Mouse (Mus musculus): ENCODE data around the gene Lix1l. TPM values are rescaled to one million over a fixed set of nuclear protein-coding genes. Genes with fewer than 3 reads are reported as not detected.
A peak's percentile ranks its signal among the peaks of the same experiment; 100 is the strongest.

The Lix1l gene
- polyA plus RNA-seq, 1 experiment from 2014 or later, result 5.5 TPM

- Histone ChIP-seq H3K36me3 (ENCODE audit: control insufficient read depth, insufficient read depth, low read length) (no peaks in the 10 kb centered on the region), H3K9ac (ENCODE audit: low read length) (no peak overlapping the region), H3K4me2 (ENCODE audit: low read depth, low read length, severe bottlenecking) (no peak overlapping the region), H3K9me3 (ENCODE audit: control insufficient read depth, low read length) (no peaks in the 10 kb centered on the region), H3K4me1 (replicated peaks; ENCODE audit: control insufficient read depth, insufficient read depth, low read length) (peaks cover 4% of the 10 kb centered on the region; the same call in 1 of the 2 replicates), H3K27me3 (ENCODE audit: control insufficient read depth, insufficient read depth, low read length) (peaks cover 5% of the 10 kb centered on the region; the same call in 1 of the 2 replicates), H3K4me3 (ENCODE audit: low read depth, low read length) (no peak overlapping the region), H3K27ac (ENCODE audit: low read depth, low read length) (no peak overlapping the region)
- ATAC-seq (replicated peaks; ENCODE audit: low FRiP score) (no peak), DNase-seq (ENCODE audit: low spot score) (no peak)
- 47% methylated on average over 1 of the region's 1 CpGs for WGBS
Observed at GRCm38 (mm10) chr3:96667316-96667715, 66.4 kb downstream of the Lix1l start.

- no peak for DNase-seq (ENCODE audit: low spot score)
- Histone ChIP-seq H3K4me3 (ENCODE audit: low read depth, low read length) (no peak overlapping the region), H3K27me3 (ENCODE audit: control insufficient read depth, insufficient read depth, low read length) (peaks cover 5% of the 10 kb centered on the region; the same call in 1 of the 2 replicates), H3K9ac (ENCODE audit: low read length) (no peak overlapping the region), H3K9me3 (ENCODE audit: control insufficient read depth, low read length) (no peaks in the 10 kb centered on the region), H3K36me3 (ENCODE audit: control insufficient read depth, insufficient read depth, low read length) (no peaks in the 10 kb centered on the region), H3K4me1 (replicated peaks; ENCODE audit: control insufficient read depth, insufficient read depth, low read length) (peaks cover 4% of the 10 kb centered on the region; the same call in 1 of the 2 replicates), H3K4me2 (ENCODE audit: low read depth, low read length, severe bottlenecking) (no peak overlapping the region), H3K27ac (ENCODE audit: low read depth, low read length) (no peak overlapping the region)
- no peak for ATAC-seq (replicated peaks; ENCODE audit: low FRiP score)
- 92% methylated on average over 5 of the region's 5 CpGs for WGBS
Observed at GRCm38 (mm10) chr3:96668424-96669067, 67.6 kb downstream of the Lix1l start.

GRCm38 (mm10) chr3:96669727-96670468 lies 68.9 kb downstream of the Lix1l start, which contains the start of gene Ankrd35:
Gene Ankrd35 (plus strand): TSS chr3:96670131.
- WGBS, result 5% methylated on average over 35 of the region's 35 CpGs
- peak; percentile 94 for ATAC-seq (replicated peaks; ENCODE audit: low FRiP score)
- Histone ChIP-seq H3K36me3 (ENCODE audit: control insufficient read depth, insufficient read depth, low read length) (no peaks in the 10 kb centered on the region), H3K4me2 (ENCODE audit: low read depth, low read length, severe bottlenecking) (peak within 1 kb of the TSS; percentile 68), H3K27me3 (ENCODE audit: control insufficient read depth, insufficient read depth, low read length) (peaks cover 5% of the 10 kb centered on the region; the same call in 1 of the 2 replicates), H3K9ac (ENCODE audit: low read length) (peak within 1 kb of the TSS; percentile 23), H3K4me1 (replicated peaks; ENCODE audit: control insufficient read depth, insufficient read depth, low read length) (peaks cover 4% of the 10 kb centered on the region; the same call in 1 of the 2 replicates), H3K27ac (ENCODE audit: low read depth, low read length) (no peak within 1 kb of the TSS), H3K9me3 (ENCODE audit: control insufficient read depth, low read length) (no peaks in the 10 kb centered on the region), H3K4me3 (ENCODE audit: low read depth, low read length) (peak within 1 kb of the TSS; percentile 32)
- peak; percentile 91 for DNase-seq (ENCODE audit: low spot score)

GRCm38 (mm10) chr3:96671519-96671918 lies 70.6 kb downstream of the Lix1l start:
- H3K36me3 ChIP-seq (ENCODE audit: control insufficient read depth, insufficient read depth, low read length), result no peaks in the 10 kb centered on the region
- no peak overlapping the region for H3K27ac ChIP-seq (ENCODE audit: low read depth, low read length)
- peaks cover 5% of the 10 kb centered on the region; the same call in 1 of the 2 replicates for H3K27me3 ChIP-seq (ENCODE audit: control insufficient read depth, insufficient read depth, low read length)
- DNase-seq (ENCODE audit: low spot score) (no peak), ATAC-seq (replicated peaks; ENCODE audit: low FRiP score) (no peak)
- H3K4me3 ChIP-seq (ENCODE audit: low read depth, low read length), result no peak overlapping the region
- WGBS, result 85% methylated on average over 5 of the region's 5 CpGs
- H3K9ac ChIP-seq (ENCODE audit: low read length), result no peak overlapping the region
- no peaks in the 10 kb centered on the region for H3K9me3 ChIP-seq (ENCODE audit: control insufficient read depth, low read length)
- H3K4me2 ChIP-seq (ENCODE audit: low read depth, low read length, severe bottlenecking), result no peak overlapping the region
- H3K4me1 ChIP-seq (replicated peaks; ENCODE audit: control insufficient read depth, insufficient read depth, low read length), result peaks cover 4% of the 10 kb centered on the region; the same call in 1 of the 2 replicates

GRCm38 (mm10) chr3:96673514-96673913 lies 72.6 kb downstream of the Lix1l start:
- Histone ChIP-seq H3K9ac (ENCODE audit: low read length) (no peak overlapping the region), H3K27me3 (ENCODE audit: control insufficient read depth, insufficient read depth, low read length) (peaks cover 5% of the 10 kb centered on the region; the same call in 1 of the 2 replicates), H3K9me3 (ENCODE audit: control insufficient read depth, low read length) (no peaks in the 10 kb centered on the region), H3K4me3 (ENCODE audit: low read depth, low read length) (no peak overlapping the region), H3K4me2 (ENCODE audit: low read depth, low read length, severe bottlenecking) (no peak overlapping the region), H3K27ac (ENCODE audit: low read depth, low read length) (no peak overlapping the region), H3K4me1 (replicated peaks; ENCODE audit: control insufficient read depth, insufficient read depth, low read length) (peaks cover 4% of the 10 kb centered on the region; the same call in 1 of the 2 replicates), H3K36me3 (ENCODE audit: control insufficient read depth, insufficient read depth, low read length) (no peaks in the 10 kb centered on the region)
- DNase-seq (ENCODE audit: low spot score) (no peak), ATAC-seq (replicated peaks; ENCODE audit: low FRiP score) (no peak)
- WGBS, result 65% methylated on average over 4 of the region's 4 CpGs

- no peaks in the 10 kb centered on the region for H3K36me3 ChIP-seq (ENCODE audit: control insufficient read depth, insufficient read depth, low read length)
- H3K27me3 ChIP-seq (ENCODE audit: control insufficient read depth, insufficient read depth, low read length), result peaks cover 5% of the 10 kb centered on the region; the same call in 1 of the 2 replicates
- H3K4me1 ChIP-seq (replicated peaks; ENCODE audit: control insufficient read depth, insufficient read depth, low read length), result peaks cover 4% of the 10 kb centered on the region; the same call in 1 of the 2 replicates
- no peak overlapping the region for H3K4me3 ChIP-seq (ENCODE audit: low read depth, low read length)
- 71% methylated on average over 8 of the region's 8 CpGs for WGBS
- no peaks in the 10 kb centered on the region for H3K9me3 ChIP-seq (ENCODE audit: control insufficient read depth, low read length)
- ATAC-seq (replicated peaks; ENCODE audit: low FRiP score) (no peak), DNase-seq (ENCODE audit: low spot score) (no peak)
- H3K4me2 ChIP-seq (ENCODE audit: low read depth, low read length, severe bottlenecking), result no peak overlapping the region
- no peak overlapping the region for H3K9ac ChIP-seq (ENCODE audit: low read length)
- no peak overlapping the region for H3K27ac ChIP-seq (ENCODE audit: low read depth, low read length)
Observed at GRCm38 (mm10) chr3:96674442-96674841, 73.5 kb downstream of the Lix1l start.

- no peak overlapping the region for H3K4me2 ChIP-seq (ENCODE audit: low read depth, low read length, severe bottlenecking)
- H3K27ac ChIP-seq (ENCODE audit: low read depth, low read length), result no peak overlapping the region
- no peaks in the 10 kb centered on the region for H3K9me3 ChIP-seq (ENCODE audit: control insufficient read depth, low read length)
- H3K36me3 ChIP-seq (ENCODE audit: control insufficient read depth, insufficient read depth, low read length), result no peaks in the 10 kb centered on the region
- H3K9ac ChIP-seq (ENCODE audit: low read length), result no peak overlapping the region
- H3K4me3 ChIP-seq (ENCODE audit: low read depth, low read length), result no peak overlapping the region
- no peak for DNase-seq (ENCODE audit: low spot score)
- no peak for ATAC-seq (replicated peaks; ENCODE audit: low FRiP score)
- WGBS, result 84% methylated on average over 3 of the region's 3 CpGs
- H3K4me1 ChIP-seq (replicated peaks; ENCODE audit: control insufficient read depth, insufficient read depth, low read length), result peaks cover 4% of the 10 kb centered on the region; the same call in 1 of the 2 replicates
- H3K27me3 ChIP-seq (ENCODE audit: control insufficient read depth, insufficient read depth, low read length), result peaks cover 6% of the 10 kb centered on the region
Observed at GRCm38 (mm10) chr3:96675171-96675570, 74.2 kb downstream of the Lix1l start.

GRCm38 (mm10) chr3:96675690-96676089 lies 74.7 kb downstream of the Lix1l start:
- Histone ChIP-seq H3K9me3 (ENCODE audit: control insufficient read depth, low read length) (no peaks in the 10 kb centered on the region), H3K4me2 (ENCODE audit: low read depth, low read length, severe bottlenecking) (no peak overlapping the region), H3K4me3 (ENCODE audit: low read depth, low read length) (no peak overlapping the region), H3K36me3 (ENCODE audit: control insufficient read depth, insufficient read depth, low read length) (no peaks in the 10 kb centered on the region), H3K27me3 (ENCODE audit: control insufficient read depth, insufficient read depth, low read length) (peaks cover 8% of the 10 kb centered on the region), H3K4me1 (replicated peaks; ENCODE audit: control insufficient read depth, insufficient read depth, low read length) (no peaks in the 10 kb centered on the region; the same call in 1 of the 2 replicates), H3K27ac (ENCODE audit: low read depth, low read length) (no peak overlapping the region), H3K9ac (ENCODE audit: low read length) (no peak overlapping the region)
- DNase-seq (ENCODE audit: low spot score) (no peak), ATAC-seq (replicated peaks; ENCODE audit: low FRiP score) (no peak)
- 25% methylated on average over 3 of the region's 3 CpGs for WGBS
